Mouse (Mus musculus) R1 (cell line): ENCODE measurements around the gene Tert.

ENCODE experiments used
- DNase-seq: peaks from one replicate; pipeline ENCODE4 v3.0.0-alpha.2; 2018; ENCODE audit warnings: low read depth, low spot score

The Tert gene

DNA sequence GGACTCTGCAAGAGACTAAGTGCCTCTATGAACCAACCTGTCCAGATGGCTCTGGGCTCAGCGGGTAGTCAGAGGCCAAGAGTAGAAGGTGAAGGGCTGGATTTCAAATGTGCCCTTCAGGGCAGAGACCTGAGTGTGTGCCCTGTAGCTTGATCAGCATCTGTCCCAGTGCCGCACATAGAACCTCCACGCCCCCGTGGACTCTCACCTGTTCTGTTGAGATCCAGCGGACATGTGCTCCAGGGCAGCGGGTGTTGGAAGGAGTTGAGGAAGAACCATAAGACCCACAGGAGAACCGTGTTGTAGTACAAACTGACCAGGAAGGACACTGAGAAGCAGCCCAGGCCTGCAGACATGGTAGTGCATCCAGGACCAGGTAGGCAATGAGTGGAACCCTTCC lies 48.5 kb downstream of the Tert start:
- no peak for DNase-seq

- DNase-seq, result no peak
Measured at GRCm38 (mm10) chr13:73677853-73678252, 51.1 kb downstream of the Tert start, which contains the start of gene Slc6a18. TSS of gene Slc6a18 (minus strand) at chr13:73678023.

GRCm38 (mm10) chr13:73679311-73679710 lies 52.6 kb downstream of the Tert start:
- no peak for DNase-seq

GRCm38 (mm10) chr13:73680394-73680793 lies 53.7 kb downstream of the Tert start:
- no peak for DNase-seq

DNA sequence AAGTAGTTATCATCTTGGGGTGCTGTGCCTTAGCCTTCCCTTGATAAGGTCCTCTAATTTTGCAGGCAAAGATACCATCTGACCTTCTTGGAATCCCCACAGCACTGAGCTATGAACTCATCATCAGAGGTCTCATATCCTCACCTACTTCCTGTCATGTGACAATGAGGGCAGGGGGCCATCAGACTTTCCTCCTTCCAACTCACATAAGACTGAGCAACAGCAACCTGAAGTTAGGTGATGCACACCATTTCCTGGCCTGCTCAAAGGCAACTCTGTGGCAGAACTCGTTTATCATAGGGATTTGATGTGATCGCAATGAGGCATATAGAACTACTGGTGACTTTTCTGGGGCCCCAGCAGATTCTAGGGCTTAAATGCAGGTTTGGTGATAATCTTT lies 55.5 kb downstream of the Tert start:
- no peak for DNase-seq

DNA sequence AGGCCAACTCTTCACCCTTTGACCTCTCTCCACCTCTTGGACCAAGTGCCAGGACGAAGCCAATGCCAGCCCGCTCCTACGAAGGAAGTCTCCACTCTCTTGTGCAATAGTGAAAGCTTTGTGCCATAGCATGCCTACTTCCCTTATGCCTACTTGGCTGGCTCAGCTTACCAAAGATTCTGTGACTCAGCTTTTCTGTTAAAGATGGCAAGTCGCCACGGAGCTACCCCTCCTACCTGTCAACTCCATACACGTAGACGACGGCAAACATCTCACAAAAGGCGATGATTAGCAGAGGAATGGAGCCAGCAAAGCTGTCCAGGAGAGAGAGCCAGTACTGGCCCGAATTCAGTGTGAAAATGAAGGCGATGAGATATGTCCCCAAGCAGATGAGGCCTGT lies 57.0 kb downstream of the Tert start:
- no peak for DNase-seq

DNA sequence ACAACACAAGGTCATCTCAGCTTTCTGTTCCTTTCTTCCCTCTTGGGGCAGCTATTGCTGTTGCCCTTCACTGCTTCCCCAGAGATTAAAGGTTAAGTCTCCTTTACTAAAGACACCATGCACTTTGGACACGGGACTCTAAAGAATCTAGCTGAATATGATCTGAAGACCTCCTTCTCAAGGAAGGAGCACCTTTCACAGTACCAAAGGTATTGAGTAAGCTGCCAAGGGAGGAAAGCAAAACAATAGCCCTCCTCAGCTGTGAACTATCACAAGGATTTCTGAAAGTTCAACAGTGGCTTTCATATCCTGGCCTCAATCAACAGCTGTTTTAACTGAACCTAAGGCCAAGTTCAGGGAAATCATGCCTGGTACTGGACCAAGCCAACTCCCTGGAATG lies 57.7 kb downstream of the Tert start:
- DNase-seq, result no peak

DNA sequence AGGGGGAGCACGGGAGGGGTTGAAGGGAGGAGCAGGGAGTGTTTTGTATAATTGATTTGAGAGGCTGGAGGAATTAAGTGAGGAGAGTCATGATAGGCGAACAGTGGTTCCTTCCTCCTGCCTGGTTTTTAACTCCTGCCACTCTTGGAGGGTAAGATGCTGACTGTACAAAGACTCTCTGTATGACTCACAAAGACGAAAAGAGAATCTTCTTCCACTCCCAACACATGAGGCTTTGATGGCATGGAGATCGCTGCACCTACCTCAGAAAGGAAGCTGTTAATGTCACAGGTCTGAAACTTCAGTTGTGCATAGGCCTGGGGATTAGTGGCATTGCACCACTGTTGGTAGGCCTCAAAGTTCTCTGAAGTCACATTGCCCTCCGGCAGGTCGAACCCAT lies 58.8 kb downstream of the Tert start:
- DNase-seq, result no peak

- no peak for DNase-seq
Measured at GRCm38 (mm10) chr13:73687601-73688000, 60.9 kb downstream of the Tert start.

DNA sequence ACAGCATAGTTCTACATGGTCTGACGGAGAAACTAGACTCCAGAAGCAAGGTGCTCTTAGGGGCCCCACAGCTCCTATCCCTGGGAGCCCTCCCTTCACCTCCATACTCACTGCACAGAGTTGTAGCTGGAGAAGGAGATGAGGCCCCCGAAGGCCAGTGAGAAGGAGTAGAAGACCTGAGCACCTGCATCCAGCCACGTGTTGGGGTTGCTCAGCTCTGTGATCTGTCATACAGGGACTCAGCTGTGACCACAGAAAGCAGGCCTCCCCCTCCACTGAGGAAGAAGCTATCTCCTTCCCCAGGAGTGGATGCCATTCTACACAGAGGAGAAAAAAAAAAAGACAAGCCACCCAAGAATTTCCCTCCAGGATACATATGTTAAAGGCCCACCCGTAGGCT lies 62.2 kb downstream of the Tert start:
- no peak for DNase-seq

GRCm38 (mm10) chr13:73692249-73692868 lies 65.6 kb downstream of the Tert start:
- DNase-seq, result peak; percentile 87

- no peak for DNase-seq
Measured at GRCm38 (mm10) chr13:73693333-73693732, 66.6 kb downstream of the Tert start.

DNA sequence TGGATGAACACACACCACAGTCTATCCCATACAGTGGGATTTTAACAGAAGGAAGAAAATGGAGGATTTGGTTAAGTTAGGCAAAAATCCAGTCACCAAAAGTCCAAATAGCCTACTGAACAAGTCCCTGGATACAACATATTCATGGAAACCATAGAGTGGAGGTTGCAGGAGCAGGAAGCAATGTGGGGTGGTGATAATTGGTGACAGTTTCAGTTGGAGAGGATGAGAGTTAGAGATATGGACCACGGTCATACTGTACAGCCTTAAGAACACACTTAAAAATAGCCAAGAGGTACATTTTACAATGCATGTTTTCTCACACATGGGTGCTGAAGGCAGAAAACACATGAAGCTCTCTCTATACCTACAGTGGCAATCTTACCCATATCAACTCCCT lies 68.3 kb downstream of the Tert start:
- DNase-seq, result no peak

GRCm38 (mm10) chr13:73696529-73696928 lies 69.8 kb downstream of the Tert start:
- no peak for DNase-seq
